Mouse (Mus musculus) cerebellum, postnatal 25 days (tissue): ENCODE data around the gene Plekhh1.

Source experiments
- DNase-seq, 2 experiments: peaks; one replicate each; pipeline ENCODE4 v3.0.0; 2021; ENCODE audit warnings: mixed read lengths in 2 of 2

Gene Plekhh1

GRCm38 (mm10) chr12:79034331-79034730, 5.4 kb downstream of the Plekhh1 start:
- DNase-seq = no peak

GRCm38 (mm10) chr12:79035349-79035748, 6.4 kb downstream of the Plekhh1 start:
- no peak for DNase-seq

GRCm38 (mm10) chr12:79039708-79040107, 10.7 kb downstream of the Plekhh1 start:
- no peak for DNase-seq

GRCm38 (mm10) chr12:79040201-79040827, 11.4 kb downstream of the Plekhh1 start:
- DNase-seq = no peak

- no peak for DNase-seq
Observed at GRCm38 (mm10) chr12:79041436-79041835, 12.5 kb downstream of the Plekhh1 start.

- DNase-seq = no peak
Observed at GRCm38 (mm10) chr12:79044668-79045067, 15.7 kb downstream of the Plekhh1 start.

- no peak for DNase-seq
Observed at GRCm38 (mm10) chr12:79046171-79046570, 17.2 kb downstream of the Plekhh1 start.

- no peak for DNase-seq
Observed at GRCm38 (mm10) chr12:79047203-79047602, 18.2 kb downstream of the Plekhh1 start.

GRCm38 (mm10) chr12:79048898-79049297, 19.9 kb downstream of the Plekhh1 start:
- DNase-seq = no peak

GRCm38 (mm10) chr12:79049807-79050206, 20.8 kb downstream of the Plekhh1 start:
- no peak for DNase-seq

GRCm38 (mm10) chr12:79050545-79051212, 21.7 kb downstream of the Plekhh1 start:
- no peak for DNase-seq

- peak in 1 of 2 experiments; percentile 18 for DNase-seq
Observed at GRCm38 (mm10) chr12:79052073-79052472, 23.1 kb downstream of the Plekhh1 start.

- no peak for DNase-seq
Observed at GRCm38 (mm10) chr12:79055276-79055675, 26.3 kb downstream of the Plekhh1 start.

GRCm38 (mm10) chr12:79059573-79059972, 30.6 kb downstream of the Plekhh1 start:
- DNase-seq = no peak

GRCm38 (mm10) chr12:79060134-79060533, 31.2 kb downstream of the Plekhh1 start:
- DNase-seq = no peak

- DNase-seq = no peak
Observed at GRCm38 (mm10) chr12:79060766-79061652, 32.0 kb downstream of the Plekhh1 start.

GRCm38 (mm10) chr12:79064451-79064850, 35.5 kb downstream of the Plekhh1 start:
- DNase-seq = no peak

GRCm38 (mm10) chr12:79066431-79066830, 37.5 kb downstream of the Plekhh1 start:
- DNase-seq = no peak

- DNase-seq = no peak
Observed at GRCm38 (mm10) chr12:79067526-79067925, 38.6 kb downstream of the Plekhh1 start.

GRCm38 (mm10) chr12:79068306-79068705, 39.3 kb downstream of the Plekhh1 start:
- DNase-seq = no peak

GRCm38 (mm10) chr12:79069187-79069608, 40.2 kb downstream of the Plekhh1 start:
- no peak for DNase-seq

GRCm38 (mm10) chr12:79069916-79070315, 41.0 kb downstream of the Plekhh1 start:
- no peak for DNase-seq

GRCm38 (mm10) chr12:79070736-79071333, 41.9 kb downstream of the Plekhh1 start:
- no peak for DNase-seq
